Mouse (Mus musculus): ENCODE results near the gene Gm11037.
A peak's percentile ranks its signal among the peaks of the same experiment; 100 is the strongest.

GRCm38 (mm10) chr2:131179990-131180587 lies 46.8 kb downstream of the Gm11037 start, which contains the start of gene Cenpb:
- TF ChIP-seq CTCF (IDR thresholded peaks at IDR 0.05; ENCODE audit: borderline replicate concordance, control insufficient read depth, extremely low read depth, insufficient read depth, low read length, poor library complexity) (peak; percentile 90), POLR2A (IDR thresholded peaks at IDR 0.05; ENCODE audit: control insufficient read depth, extremely low read depth, insufficient read depth, low read length, poor library complexity) (no peak)
